Mouse (Mus musculus) brain, embryonic 14.5 days (tissue): Measurements from ENCODE around the gene Car5a. TPM values are rescaled to one million over a fixed set of nuclear protein-coding genes. Genes with fewer than 3 reads are reported as not detected.

Source experiments
- DNase-seq: peaks from one replicate; pipeline ENCODE4 v3.0.0-alpha.2; 2011; ENCODE audit warnings: low read depth
- CTCF ChIP-seq: fragments of 200-500 bp; IDR thresholded peaks from 2 replicates; pipeline ENCODE4 v1.5.1; 2012; ENCODE audit warnings: inconsistent platforms, mild to moderate bottlenecking, moderate library complexity, borderline replicate concordance; ENCODE audit not compliant: insufficient read depth, insufficient read length; ENCODE audit errors: extremely low read depth
- POLR2A ChIP-seq: fragments of 200-500 bp; IDR thresholded peaks from 2 replicates; pipeline ENCODE4 v1.6.1; 2012; ENCODE audit warnings: mild to moderate bottlenecking, inconsistent platforms, borderline replicate concordance; ENCODE audit not compliant: poor library complexity, insufficient read depth, insufficient read length, severe bottlenecking; ENCODE audit errors: extremely low read depth
- polyA plus RNA-seq: library from polyadenylated mRNA; depleted of rRNA; stranded (reverse); fragments of >200 nt; gene quantifications from 2 replicates; pipeline ENCODE4 v1.2.3, GENCODE M21; 2012

Car5a gene
- polyA plus RNA-seq, 1 experiment = 0.44 TPM

- TF ChIP-seq POLR2A = no peak
- no peak for TF ChIP-seq CTCF
- DNase-seq = peak; percentile 67
Measured at GRCm38 (mm10) chr8:121906542-121907512, 37.9 kb downstream of the Car5a start.

GRCm38 (mm10) chr8:121905864-121906263, 38.8 kb downstream of the Car5a start:
- TF ChIP-seq CTCF (no peak), POLR2A (no peak)
- DNase-seq = no peak

DNA sequence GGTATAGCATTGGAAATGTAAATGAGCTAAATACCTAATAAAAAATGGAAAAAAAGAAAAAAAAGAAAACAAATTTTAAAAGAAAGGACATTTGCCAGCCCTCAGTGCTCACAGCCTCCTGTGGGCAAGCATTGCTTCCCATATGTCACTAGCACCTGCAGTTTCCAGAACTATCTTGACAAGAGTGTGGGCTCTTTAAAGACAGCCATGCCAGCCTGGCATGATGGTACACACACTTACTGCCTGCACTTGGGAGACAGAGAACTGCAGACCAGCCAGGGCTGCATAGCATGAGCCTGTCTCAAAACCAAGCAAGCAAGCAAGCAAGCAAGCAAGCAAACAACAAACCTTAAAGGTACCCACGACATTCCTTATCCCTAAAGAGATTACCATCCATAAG, 39.3 kb downstream of the Car5a start:
- no peak for TF ChIP-seq POLR2A
- no peak for TF ChIP-seq CTCF
- no peak for DNase-seq

GRCm38 (mm10) chr8:121904999-121905398, 39.7 kb downstream of the Car5a start:
- TF ChIP-seq CTCF (no peak), POLR2A (no peak)
- DNase-seq = no peak

- no peak for DNase-seq
- TF ChIP-seq POLR2A (no peak), CTCF (no peak)
Measured at GRCm38 (mm10) chr8:121903977-121904376, 40.7 kb downstream of the Car5a start.

DNA sequence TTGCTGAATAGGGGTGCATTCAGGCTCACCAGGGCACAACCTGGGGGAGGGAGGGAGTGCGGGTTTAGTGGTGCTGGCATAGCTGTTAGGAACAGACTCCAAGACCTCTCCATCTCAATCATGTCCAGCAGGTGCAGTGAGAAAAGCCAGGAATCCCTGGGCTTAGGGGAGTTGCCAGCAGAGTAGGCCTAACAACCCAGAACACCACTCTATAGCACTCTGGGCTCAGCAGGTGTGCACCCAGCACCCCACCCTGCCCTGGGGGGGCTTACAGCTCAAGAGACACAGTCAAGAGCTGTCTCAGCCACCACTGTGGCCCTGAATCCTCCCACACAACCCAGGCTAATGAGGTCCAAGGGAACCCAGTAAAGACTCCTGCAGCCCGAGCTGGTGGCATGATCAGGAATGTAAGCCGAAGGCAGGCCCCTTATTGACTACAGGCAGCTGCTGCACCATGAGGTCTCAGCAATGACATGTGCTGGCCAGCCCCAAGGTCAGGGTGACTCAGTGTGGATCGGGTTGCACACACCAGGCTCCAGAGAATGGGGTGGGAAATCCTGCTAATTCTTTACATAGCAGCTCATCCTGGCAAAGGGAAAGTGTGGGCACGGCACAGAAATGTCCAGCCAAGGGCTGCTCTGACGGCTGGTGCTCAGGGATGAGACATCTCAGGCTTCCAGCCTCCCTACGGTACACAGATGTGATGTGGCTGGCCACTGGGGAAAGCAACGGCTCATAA, 43.0 kb downstream of the Car5a start:
- TF ChIP-seq CTCF = no peak
- TF ChIP-seq POLR2A = no peak
- no peak for DNase-seq

DNA sequence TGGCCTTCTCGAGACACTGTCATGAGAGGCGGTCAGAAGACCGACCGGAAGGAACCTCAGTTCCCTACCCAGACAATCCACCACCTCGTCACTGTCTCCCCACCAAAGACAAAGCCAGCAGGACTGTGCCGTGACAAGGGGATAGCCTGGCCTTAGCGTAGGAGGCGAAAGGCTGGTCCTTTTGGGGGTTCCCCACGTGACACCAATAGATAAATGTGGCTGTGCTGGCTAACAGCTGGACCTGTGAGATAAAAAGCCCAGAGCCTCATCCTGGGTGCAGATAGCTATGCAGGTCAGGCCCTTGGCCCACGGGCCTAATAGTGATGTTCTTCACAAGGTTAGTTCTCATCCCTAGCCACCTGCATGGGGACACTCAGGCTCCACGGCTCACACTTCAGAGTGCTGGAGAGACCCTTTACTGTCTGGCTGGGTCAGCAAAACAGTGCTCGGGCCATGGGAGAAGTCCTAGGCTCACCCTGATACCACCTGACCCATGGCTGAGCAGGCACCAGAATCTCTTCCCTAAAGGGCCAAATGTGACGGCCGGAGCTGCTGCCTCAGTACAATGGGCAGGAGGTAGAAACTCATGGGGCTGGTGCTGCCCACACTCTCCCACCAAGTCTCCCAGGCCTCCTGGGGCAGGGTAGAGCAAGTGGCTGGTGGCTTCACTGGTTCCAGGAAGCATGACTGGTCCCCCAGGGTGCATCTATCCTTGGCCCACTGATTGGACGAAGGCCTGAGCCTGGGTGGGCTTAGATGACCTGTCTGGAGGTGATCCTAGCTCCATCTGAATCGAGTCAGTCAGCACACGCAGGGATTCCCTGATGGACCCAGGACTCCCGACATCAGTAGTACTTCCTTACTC, 45.3 kb downstream of the Car5a start:
- no peak for TF ChIP-seq POLR2A
- TF ChIP-seq CTCF = no peak
- DNase-seq = no peak

GRCm38 (mm10) chr8:121898401-121898931, 46.2 kb downstream of the Car5a start:
- TF ChIP-seq CTCF (no peak), POLR2A (no peak)
- DNase-seq = peak; percentile 94

DNA sequence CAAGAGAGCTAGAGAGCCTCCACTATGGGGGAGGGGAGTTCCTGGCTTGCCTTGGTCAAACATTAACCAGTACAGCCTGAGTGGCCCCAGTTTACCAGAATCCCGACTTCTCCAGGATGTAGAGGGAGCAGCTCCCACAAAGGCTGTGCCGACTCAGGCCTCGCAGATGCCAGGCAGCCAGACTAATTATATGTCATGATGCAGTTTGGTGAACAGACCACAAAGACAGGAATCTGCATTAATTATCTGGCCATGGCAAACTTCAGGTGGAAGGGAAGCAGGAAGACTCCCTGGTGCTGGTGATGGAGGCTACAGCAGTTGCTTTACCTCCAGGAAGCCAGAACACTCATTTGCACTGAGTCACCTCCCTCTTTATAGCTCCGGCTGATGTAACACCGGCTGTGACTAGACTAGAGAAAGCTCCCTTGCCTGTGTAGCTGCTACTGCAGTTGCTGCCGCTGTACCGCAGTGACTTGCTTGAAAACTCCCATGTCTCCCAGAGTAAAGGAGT, 46.8 kb downstream of the Car5a start:
- DNase-seq = peak; percentile 74
- TF ChIP-seq CTCF (no peak), POLR2A (no peak)

DNA sequence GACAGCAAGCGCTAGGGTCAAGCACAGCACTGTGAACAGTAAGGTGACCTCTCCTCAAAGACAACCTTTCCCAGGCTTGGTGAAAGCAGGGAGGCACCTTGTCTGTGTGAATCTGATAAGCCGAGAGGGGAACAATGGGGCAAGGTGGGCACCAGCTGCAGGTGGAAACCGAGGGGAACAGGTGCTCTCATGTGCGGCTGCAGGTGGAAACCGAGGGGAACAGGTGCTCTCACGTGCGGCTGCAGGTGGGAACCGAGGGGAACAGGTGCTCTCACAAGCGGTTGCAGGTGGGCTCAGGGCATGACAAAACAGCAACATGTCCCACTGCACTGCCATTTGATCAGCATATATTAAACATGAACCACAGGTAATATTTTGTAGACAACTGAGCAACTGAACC, 47.5 kb downstream of the Car5a start:
- TF ChIP-seq POLR2A (no peak), CTCF (no peak)
- no peak for DNase-seq

DNA sequence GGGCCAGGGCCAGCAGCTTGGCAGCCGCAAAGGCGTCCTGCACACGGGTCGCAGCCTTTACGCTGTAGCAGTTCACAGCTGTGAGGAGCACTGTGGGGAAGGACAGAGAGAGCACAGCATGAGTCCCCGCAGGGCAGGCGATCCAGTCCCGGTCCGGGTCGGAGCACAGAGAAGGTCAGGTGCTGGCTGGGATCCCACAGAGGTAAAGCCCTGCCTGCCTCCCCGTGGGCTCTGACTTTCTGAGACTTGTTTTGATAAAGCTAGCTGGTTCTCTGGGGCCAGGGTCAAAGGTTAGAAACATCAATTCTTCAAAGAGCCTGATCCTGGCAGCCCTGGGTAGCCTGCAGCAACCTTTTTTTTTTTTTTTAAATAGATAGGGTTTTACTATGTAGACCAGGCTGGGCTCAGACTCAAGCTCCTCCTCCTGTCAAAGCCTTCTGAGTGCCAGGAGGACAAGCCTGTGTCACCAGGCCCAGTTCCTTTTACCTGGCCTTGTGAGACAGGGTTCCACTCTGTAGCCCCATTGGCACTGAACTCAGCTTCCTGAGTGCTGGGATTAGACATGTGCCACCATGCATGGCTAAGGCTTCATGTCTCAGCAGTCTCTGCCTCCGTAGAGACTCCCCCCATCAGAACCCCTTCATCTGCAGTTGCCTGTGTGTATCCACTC, 48.1 kb downstream of the Car5a start:
- no peak for DNase-seq
- TF ChIP-seq POLR2A (no peak), CTCF (no peak)

DNA sequence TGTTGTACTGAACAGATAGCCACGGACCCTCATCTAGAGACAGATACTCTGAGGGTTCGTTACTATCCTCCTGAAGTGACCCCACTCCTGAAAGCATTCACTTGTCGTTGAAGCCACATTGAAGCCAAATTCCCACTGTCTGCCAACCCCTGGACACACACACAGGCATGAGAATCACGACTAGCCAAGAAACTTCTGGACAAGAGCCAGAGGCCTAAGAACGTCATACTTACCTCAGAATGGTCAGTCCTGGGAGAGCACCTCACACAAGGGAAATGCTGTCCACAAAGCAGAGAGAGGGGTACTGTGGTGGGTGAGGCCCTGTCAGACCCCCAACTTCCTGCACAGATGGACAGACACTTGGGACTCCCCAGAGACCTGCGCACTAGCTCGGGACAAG, 48.8 kb downstream of the Car5a start:
- DNase-seq = no peak
- TF ChIP-seq CTCF = no peak

DNA sequence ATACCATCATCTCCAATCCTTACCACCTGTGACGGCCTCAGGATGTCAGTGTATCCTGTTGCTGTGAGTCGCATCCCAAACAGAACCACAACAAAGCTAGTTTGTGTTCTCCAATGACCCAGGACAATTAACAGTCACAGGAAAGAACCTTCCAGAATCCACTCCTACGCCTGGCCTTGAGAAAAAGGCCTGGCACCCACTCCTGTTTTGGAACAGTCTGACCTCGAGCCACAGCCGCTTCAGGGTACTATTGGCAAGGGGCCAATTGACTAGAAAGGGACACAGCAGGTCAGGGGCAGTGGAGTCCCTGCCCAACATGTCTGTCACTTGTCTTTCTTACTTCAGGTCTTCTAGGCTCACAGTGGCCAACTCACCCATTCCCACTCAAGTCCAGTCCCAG, 51.8 kb downstream of the Car5a start:
- DNase-seq = no peak
- TF ChIP-seq CTCF = no peak
- TF ChIP-seq POLR2A = no peak
